Mouse (Mus musculus) spleen, adult 2 months (tissue): ENCODE data around the gene Trmt6. TPM values are rescaled to one million over a fixed set of nuclear protein-coding genes. Genes with fewer than 3 reads are reported as not detected.

Experiments used
- DNase-seq, 2 experiments: peaks; one replicate each; pipeline versions ENCODE4 v3.0.0 to v3.0.0-alpha.2; 2012 to 2021; ENCODE audit warnings: low spot score in 2 of 2, low read depth in 1 of 2
- H3K27ac ChIP-seq: fragments of 200-500 bp; 2 replicates; pipeline ENCODE4 v1.5.1; 2012; ENCODE audit warnings: low read length, inconsistent platforms; ENCODE audit not compliant: insufficient read depth
- H3K27me3 ChIP-seq: fragments of 200-500 bp; 2 replicates; pipeline ENCODE4 v1.6.1; 2012; ENCODE audit warnings: mild to moderate bottlenecking, moderate library complexity, low read length, inconsistent platforms; ENCODE audit not compliant: control insufficient read depth, insufficient read depth
- H3K36me3 ChIP-seq: fragments of 200-500 bp; 2 replicates; pipeline ENCODE4 v1.6.1; 2012; ENCODE audit warnings: mild to moderate bottlenecking, low read length, inconsistent platforms; ENCODE audit not compliant: control insufficient read depth, insufficient read depth
- H3K4me1 ChIP-seq: fragments of 200-500 bp; 2 replicates; pipeline ENCODE4 v1.6.1; 2011; ENCODE audit warnings: inconsistent platforms; ENCODE audit not compliant: control insufficient read depth, insufficient read depth, insufficient read length
- H3K4me3 ChIP-seq: fragments of 200-500 bp; 2 replicates; pipeline ENCODE4 v1.5.1; 2011; ENCODE audit warnings: mild to moderate bottlenecking, inconsistent platforms; ENCODE audit not compliant: insufficient read depth, insufficient read length; ENCODE audit errors: extremely low read depth
- CTCF ChIP-seq: fragments of 200-500 bp; IDR thresholded peaks from 2 replicates; pipeline ENCODE4 v1.5.1; 2011; ENCODE audit warnings: mild to moderate bottlenecking, inconsistent platforms; ENCODE audit not compliant: insufficient read depth, insufficient read length, insufficient replicate concordance; ENCODE audit errors: extremely low read depth
- POLR2A ChIP-seq: fragments of 200-500 bp; IDR thresholded peaks from 2 replicates; pipeline ENCODE4 v1.6.1; 2011; ENCODE audit warnings: low read depth, low read length, inconsistent platforms
- WGBS: fragments of 180-500 bp; shearing (Covaris S2); methylation state at CpG from one replicate; pipeline ENCODE4 v1.1.7; 2018; 5-methylcytosine and 5-hydroxymethylcytosine counted together
- polyA plus RNA-seq: library from polyadenylated mRNA; depleted of rRNA; stranded (reverse); fragments of >200 nt; gene quantifications from 2 replicates; pipeline ENCODE4 v1.2.3, GENCODE M21; 2012; rRNA removed

The Trmt6 gene
- polyA plus RNA-seq, 1 experiment = 2.7 TPM

GRCm38 (mm10) chr2:132793441-132794203 is 22.2 kb downstream of the Trmt6 start:
- Histone ChIP-seq H3K4me3 (no peak overlapping the region), H3K36me3 (no peaks in the 10 kb centered on the region), H3K27ac (no peak overlapping the region), H3K4me1 (no peaks in the 10 kb centered on the region), H3K27me3 (no peaks in the 10 kb centered on the region)
- WGBS = 73% methylated on average over 19 of the region's 19 CpGs
- no peak for DNase-seq
- TF ChIP-seq CTCF = no peak
- TF ChIP-seq POLR2A = no peak

- H3K36me3 ChIP-seq = no peaks in the 10 kb centered on the region
- TF ChIP-seq CTCF (no peak), POLR2A (no peak)
- 84% methylated on average over 6 of the region's 6 CpGs for WGBS
- no peak for DNase-seq
- H3K27me3 ChIP-seq = peaks cover 8% of the 10 kb centered on the region
- H3K27ac ChIP-seq = no peak overlapping the region
- H3K4me3 ChIP-seq = no peak overlapping the region
- peaks cover 4% of the 10 kb centered on the region; the same call in 1 of the 2 replicates for H3K4me1 ChIP-seq
Observed at GRCm38 (mm10) chr2:132784039-132784438, 31.8 kb downstream of the Trmt6 start.

- DNase-seq = peak; percentile 1 to 37
- peaks cover 8% of the 10 kb centered on the region for H3K27me3 ChIP-seq
- WGBS = 3% methylated on average over 36 of the region's 41 CpGs
- H3K4me3 ChIP-seq = no peak overlapping the region
- TF ChIP-seq POLR2A (no peak), CTCF (no peak)
- H3K4me1 ChIP-seq = peaks cover 4% of the 10 kb centered on the region; the same call in 1 of the 2 replicates
- no peak overlapping the region for H3K27ac ChIP-seq
- no peaks in the 10 kb centered on the region for H3K36me3 ChIP-seq
Observed at GRCm38 (mm10) chr2:132781439-132782068, 34.3 kb downstream of the Trmt6 start.

GRCm38 (mm10) chr2:132780978-132781377 is 34.9 kb downstream of the Trmt6 start, which contains the start of gene Chgb:
Gene Chgb (plus strand): TSS chr2:132781278.
- 24% methylated on average over 4 of the region's 4 CpGs for whole genome bisulfite sequencing
- H3K36me3 ChIP-seq = no peaks in the 10 kb centered on the region
- no peak within 1 kb of the TSS for H3K4me3 ChIP-seq
- DNase-seq = no peak
- H3K27ac ChIP-seq = no peak within 1 kb of the TSS
- H3K4me1 ChIP-seq = peaks cover 4% of the 10 kb centered on the region; the same call in 1 of the 2 replicates
- TF ChIP-seq CTCF = no peak
- no peak for TF ChIP-seq POLR2A
- peaks cover 8% of the 10 kb centered on the region for H3K27me3 ChIP-seq

- TF ChIP-seq POLR2A (no peak), CTCF (no peak)
Observed at GRCm38 (mm10) chr2:132770822-132771221, 45.0 kb downstream of the Trmt6 start.

GRCm38 (mm10) chr2:132757911-132758310 is 57.9 kb downstream of the Trmt6 start:
- no peak overlapping the region for H3K4me3 ChIP-seq
- no peak for DNase-seq
- no peak overlapping the region for H3K27ac ChIP-seq
- TF ChIP-seq POLR2A (no peak), CTCF (no peak)
- 84% methylated on average over 5 of the region's 5 CpGs for WGBS
- H3K27me3 ChIP-seq = no peaks in the 10 kb centered on the region
- H3K4me1 ChIP-seq = peaks cover 2% of the 10 kb centered on the region; the same call in 1 of the 2 replicates
- H3K36me3 ChIP-seq = no peaks in the 10 kb centered on the region

More at GRCm38 (mm10) chr2:132770822-132771221, 45.0 kb downstream of the Trmt6 start:
- WGBS = 83% methylated on average over 1 of the region's 1 CpGs
- Histone ChIP-seq H3K4me3 (no peak overlapping the region), H3K27ac (no peak overlapping the region), H3K4me1 (no peaks in the 10 kb centered on the region), H3K36me3 (no peaks in the 10 kb centered on the region), H3K27me3 (no peaks in the 10 kb centered on the region)
- DNase-seq = no peak

Other genes starting within 250 kb of the Trmt6 start
- gene Gpcpd1, start 228.3 kb downstream of the Trmt6 start, polyA plus RNA-seq = 11.6 and 15.7 TPM in 2 replicates
- 12.7 TPM in 2 replicates for gene Shld1, start 129.1 kb downstream of the Trmt6 start, polyA plus RNA-seq
- gene Chgb, start 34.8 kb downstream of the Trmt6 start, polyA plus RNA-seq = not detected in 2 replicates
- 0.90 and 0.91 TPM in 2 replicates for gene Mcm8, start 86 bp upstream of the Trmt6 start, polyA plus RNA-seq
- gene Crls1, start 30.6 kb upstream of the Trmt6 start, polyA plus RNA-seq = 10.3 and 20.0 TPM in 2 replicates
- gene Lrrn4, start 64.8 kb upstream of the Trmt6 start, polyA plus RNA-seq = 2.0 and 2.7 TPM in 2 replicates
- gene Fermt1, start 129.9 kb upstream of the Trmt6 start, polyA plus RNA-seq = 0.02 TPM in 2 replicates